Mouse (Mus musculus) bone marrow, adult 2 months (tissue): ENCODE results near the gene Bik. TPM values are rescaled to one million over a fixed set of nuclear protein-coding genes. Genes with fewer than 3 reads are reported as not detected.

Experiments used
- H3K27ac ChIP-seq: fragments of 200-500 bp; 2 replicates; pipeline ENCODE4 v1.5.1; 2012; ENCODE audit warnings: low read depth, mild to moderate bottlenecking, control low read depth, inconsistent platforms, low read length; ENCODE audit not compliant: control insufficient read depth, poor library complexity, insufficient read depth
- H3K4me1 ChIP-seq: fragments of 200-500 bp; 2 replicates; pipeline ENCODE4 v1.6.1; 2011; ENCODE audit warnings: low read length; ENCODE audit not compliant: control insufficient read depth, insufficient read depth
- H3K4me3 ChIP-seq: fragments of 200-500 bp; replicated peaks from 2 replicates; pipeline ENCODE3; 2011; ENCODE audit warnings: mild to moderate bottlenecking, low read depth, low read length, control low read depth; ENCODE audit not compliant: control insufficient read depth
- CTCF ChIP-seq: fragments of 200-500 bp; IDR thresholded peaks from 2 replicates; pipeline ENCODE4 v1.5.1; 2011; ENCODE audit warnings: low read length, control low read depth; ENCODE audit not compliant: control insufficient read depth, insufficient read depth
- POLR2A ChIP-seq: fragments of 200-500 bp; IDR thresholded peaks from 2 replicates; pipeline ENCODE4 v1.6.1; 2011; ENCODE audit warnings: low read depth, mild to moderate bottlenecking, control low read depth, low read length, borderline replicate concordance; ENCODE audit not compliant: control insufficient read depth
- WGBS: fragments of 180-500 bp; shearing (Covaris S2); methylation state at CpG from one replicate; pipeline ENCODE4 v1.1.7; 2018; 5-methylcytosine and 5-hydroxymethylcytosine counted together
- polyA plus RNA-seq: library from polyadenylated mRNA; stranded (reverse); fragments of >200 nt; gene quantifications from 2 replicates; pipeline ENCODE4 v1.2.4, GENCODE M21; 2011; ENCODE audit warnings: low replicate concordance; ENCODE audit not compliant: missing spikeins, insufficient read depth, insufficient read length

Gene Bik
- polyA plus RNA-seq, 1 experiment, result 3.3 TPM

- 64% methylated on average over 6 of the region's 6 CpGs for WGBS
- TF ChIP-seq CTCF, result no peak
- TF ChIP-seq POLR2A, result no peak
These were observed 5.7 kb upstream of the Bik start for GRCm38 (mm10) chr15:83520861-83521382.

GRCm38 (mm10) chr15:83523196-83523595, 3.5 kb upstream of the Bik start:
- no peak for TF ChIP-seq CTCF
- no peak for TF ChIP-seq POLR2A
- 51% methylated on average over 7 of the region's 7 CpGs for WGBS
- Histone ChIP-seq H3K4me3 (no peak overlapping the region), H3K27ac (no peak overlapping the region), H3K4me1 (peaks cover 1% of the 10 kb centered on the region)

More at GRCm38 (mm10) chr15:83520861-83521382, 5.7 kb upstream of the Bik start:
- Histone ChIP-seq H3K27ac (no peak overlapping the region), H3K4me1 (no peaks in the 10 kb centered on the region), H3K4me3 (no peak overlapping the region)

GRCm38 (mm10) chr15:83523638-83524332, 2.9 kb upstream of the Bik start:
- Histone ChIP-seq H3K27ac (no peak overlapping the region), H3K4me3 (no peak overlapping the region), H3K4me1 (peaks cover 1% of the 10 kb centered on the region)
- TF ChIP-seq POLR2A (no peak), CTCF (no peak)
- 64% methylated on average over 14 of the region's 14 CpGs for WGBS

GRCm38 (mm10) chr15:83524333-83524729, 2.3 kb upstream of the Bik start:
- WGBS, result 87% methylated on average over 3 of the region's 3 CpGs
- peaks cover 1% of the 10 kb centered on the region for H3K4me1 ChIP-seq
- TF ChIP-seq CTCF (no peak), POLR2A (no peak)
- H3K4me3 ChIP-seq, result no peak overlapping the region
- no peak overlapping the region for H3K27ac ChIP-seq

GRCm38 (mm10) chr15:83527092-83527437, 403 bp downstream of the Bik start:
- H3K4me1 ChIP-seq, result peaks cover 1% of the 10 kb centered on the region
- TF ChIP-seq POLR2A (no peak; the same call in 1 of the 2 replicates), CTCF (no peak)
- 5% methylated on average over 26 of the region's 26 CpGs for WGBS
- H3K4me3 ChIP-seq, result peak overlapping the region; percentile 80
- H3K27ac ChIP-seq, result 0 out of 2 replicates have a peak overlapping the region, but pooled peaks have one; percentile 17

GRCm38 (mm10) chr15:83527747-83528146, 1.1 kb downstream of the Bik start:
- H3K4me3 ChIP-seq, result no peak overlapping the region
- 70% methylated on average over 2 of the region's 2 CpGs for WGBS
- TF ChIP-seq CTCF (no peak), POLR2A (no peak)
- H3K4me1 ChIP-seq, result peaks cover 1% of the 10 kb centered on the region
- H3K27ac ChIP-seq, result no peak overlapping the region

GRCm38 (mm10) chr15:83528892-83529291, 2.2 kb downstream of the Bik start:
- WGBS, result 80% methylated on average over 4 of the region's 4 CpGs
- peaks cover 1% of the 10 kb centered on the region for H3K4me1 ChIP-seq
- TF ChIP-seq CTCF (no peak), POLR2A (no peak)
- no peak overlapping the region for H3K4me3 ChIP-seq
- no peak overlapping the region for H3K27ac ChIP-seq

- no peak overlapping the region for H3K4me3 ChIP-seq
- TF ChIP-seq POLR2A (no peak), CTCF (no peak)
- H3K4me1 ChIP-seq, result peaks cover 1% of the 10 kb centered on the region
- H3K27ac ChIP-seq, result no peak overlapping the region
- WGBS, result 78% methylated on average over 5 of the region's 5 CpGs
These were observed 3.1 kb downstream of the Bik start for GRCm38 (mm10) chr15:83529765-83530164.

- Histone ChIP-seq H3K4me1 (peaks cover 3% of the 10 kb centered on the region), H3K27ac (no peak overlapping the region), H3K4me3 (no peak overlapping the region)
- 34% methylated on average over 9 of the region's 9 CpGs for WGBS
- TF ChIP-seq CTCF (no peak), POLR2A (no peak)
These were observed 3.6 kb downstream of the Bik start for GRCm38 (mm10) chr15:83530233-83530632.
